Mouse (Mus musculus): ENCODE results near the gene Hras.

DNA sequence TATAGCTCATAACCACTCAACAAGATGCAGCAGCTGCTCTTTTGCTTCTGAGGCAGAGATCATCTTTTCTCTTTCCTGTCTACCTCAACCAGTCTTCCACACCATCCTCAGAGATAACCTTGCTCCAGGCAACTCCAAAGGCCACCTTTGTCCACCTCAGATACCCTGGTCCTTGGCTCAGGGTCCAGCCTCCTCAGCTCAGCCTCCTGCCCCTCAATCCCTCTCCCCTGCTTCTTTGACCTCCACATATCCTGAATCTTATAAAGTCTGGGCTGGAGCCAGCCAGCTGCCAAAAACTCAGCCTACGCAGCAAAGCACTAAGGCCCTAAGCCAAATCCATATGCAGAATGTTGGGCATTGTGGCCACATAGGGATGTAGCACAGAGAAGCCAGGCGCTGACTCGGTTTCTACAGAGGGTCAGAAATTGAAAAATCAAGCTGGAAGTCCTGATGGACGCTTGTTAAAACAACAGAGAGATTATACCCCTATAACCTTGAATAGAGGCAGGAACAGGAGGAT lies 29.0 kb upstream of the Hras start:
- TF ChIP-seq EP300 (IDR thresholded peaks at IDR 0.05): no peak
- no peak for TF ChIP-seq CTCF (IDR thresholded peaks at IDR 0.05)

Data from lung, postnatal 0 days (tissue).